Mouse (Mus musculus) stomach, embryonic 16.5 days (tissue): Measurements from ENCODE around the gene Arhgef7. TPM values are rescaled to one million over a fixed set of nuclear protein-coding genes. Genes with fewer than 3 reads are reported as not detected.

Experiments
- ATAC-seq: fragments of 200-750 bp; cut with Nextera tagmentation; 2 replicates; pipeline ENCODE4 v1.8.0; 2017; ENCODE audit warnings: moderate number of reproducible peaks, moderate TSS enrichment; ENCODE audit not compliant: insufficient read depth, low FRiP score
- H3K27ac ChIP-seq: fragments of 300-500 bp; sonication (generic); 2 replicates; pipeline ENCODE4 v1.5.1; 2014; ENCODE audit warnings: low read length
- H3K27me3 ChIP-seq: fragments of 300-500 bp; sonication (generic); 2 replicates; pipeline ENCODE4 v1.6.1; 2014; ENCODE audit warnings: low read length, control low read depth, mixed read lengths; ENCODE audit not compliant: control insufficient read depth, insufficient read depth
- H3K36me3 ChIP-seq: fragments of 300-500 bp; sonication (generic); 2 replicates; pipeline ENCODE4 v1.6.1; 2014; ENCODE audit warnings: low read length; ENCODE audit not compliant: control insufficient read depth, insufficient read depth
- H3K4me1 ChIP-seq: fragments of 300-500 bp; sonication (generic); 2 replicates; pipeline ENCODE4 v1.6.1; 2014; ENCODE audit warnings: low read length, control low read depth, mixed read lengths; ENCODE audit not compliant: control insufficient read depth, insufficient read depth
- H3K4me2 ChIP-seq: fragments of 300-500 bp; sonication (generic); 2 replicates; pipeline ENCODE4 v1.6.1; 2014; ENCODE audit warnings: low read depth, low read length, mixed read lengths
- H3K4me3 ChIP-seq: fragments of 300-500 bp; sonication (generic); replicated peaks from 2 replicates; pipeline ENCODE4 v1.5.1; 2014; ENCODE audit warnings: mild to moderate bottlenecking, low read length
- H3K9ac ChIP-seq: fragments of 300-500 bp; sonication (generic); 2 replicates; pipeline ENCODE4 v1.6.1; 2014; ENCODE audit warnings: low read length
- H3K9me3 ChIP-seq: fragments of 300-500 bp; sonication (generic); replicated peaks from 2 replicates; pipeline ENCODE4 v1.6.1; 2016; ENCODE audit warnings: low read length, control low read depth; ENCODE audit not compliant: control insufficient read depth
- WGBS: fragments of 180-500 bp; shearing (Covaris S2); extraction: QIAGEN DNeasy Blood & Tissue Kit; methylation state at CpG from one replicate; pipeline ENCODE4 v1.1.7; 2014; 5-methylcytosine and 5-hydroxymethylcytosine counted together
- polyA plus RNA-seq: library from polyadenylated mRNA; unstranded; fragments of >200 nt; fragmentation: Nextera tagmentation; extraction: Ambion mirVana; gene quantifications from 2 replicates; pipeline ENCODE4 v1.2.1, GENCODE M21; 2015

Arhgef7 gene
- polyA plus RNA-seq, 1 experiment from 2014 or later, result 32.7 TPM

DNA sequence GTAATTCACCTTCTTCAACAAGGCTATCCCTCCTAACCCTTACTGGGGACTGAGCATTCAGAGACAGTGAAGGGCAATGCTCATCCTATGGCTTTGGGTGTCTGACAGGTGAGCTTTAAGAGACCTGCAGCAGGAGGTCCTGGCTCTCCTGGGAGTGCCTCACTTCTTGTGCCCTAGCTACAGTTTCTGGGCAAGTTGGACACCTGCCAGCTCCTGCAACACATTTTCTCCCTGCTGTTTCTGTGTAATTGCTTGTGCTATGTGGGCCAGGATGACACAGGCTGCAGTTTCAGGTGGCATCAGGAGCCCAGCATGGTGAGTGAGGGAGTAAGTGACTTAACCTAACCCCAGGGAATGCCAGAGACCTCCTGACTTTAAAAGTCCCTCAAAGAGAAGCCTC is 67.4 kb downstream of the Arhgef7 start:
- H3K9me3 ChIP-seq, result no peaks in the 10 kb centered on the region
- H3K9ac ChIP-seq, result no peak overlapping the region
- H3K4me3 ChIP-seq, result no peak overlapping the region
- no peaks in the 10 kb centered on the region for H3K4me1 ChIP-seq
- peaks cover 12% of the 10 kb centered on the region; the same call in 1 of the 2 replicates for H3K36me3 ChIP-seq
- ATAC-seq, result no peak
- no peaks in the 10 kb centered on the region for H3K27me3 ChIP-seq
- H3K4me2 ChIP-seq, result no peak overlapping the region
- no peak overlapping the region for H3K27ac ChIP-seq

DNA sequence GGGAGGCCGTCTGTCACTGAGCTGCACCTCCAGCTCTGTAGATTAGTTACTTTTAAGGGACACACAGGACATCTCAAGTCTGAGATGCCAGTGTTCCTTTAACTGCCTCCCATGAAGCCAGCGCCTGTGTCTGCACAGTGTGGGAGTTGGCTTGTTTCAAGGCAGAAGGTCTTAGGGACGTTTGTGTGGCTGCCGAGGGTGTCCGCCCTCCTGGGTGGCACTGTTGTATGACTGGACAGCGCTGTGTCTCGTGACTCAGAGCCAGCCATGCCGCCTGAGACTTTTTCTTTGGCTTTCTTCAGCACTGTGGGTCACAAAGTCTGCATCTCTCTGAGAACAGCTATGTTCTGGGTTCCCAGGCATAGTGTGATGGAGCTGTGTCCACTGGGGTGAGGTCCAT is 69.6 kb downstream of the Arhgef7 start:
- peaks cover 11% of the 10 kb centered on the region; the same call in 1 of the 2 replicates for H3K36me3 ChIP-seq
- H3K4me1 ChIP-seq, result no peaks in the 10 kb centered on the region
- no peaks in the 10 kb centered on the region for H3K27me3 ChIP-seq
- H3K9me3 ChIP-seq, result no peaks in the 10 kb centered on the region
- H3K9ac ChIP-seq, result no peak overlapping the region
- no peak overlapping the region for H3K4me3 ChIP-seq
- H3K4me2 ChIP-seq, result no peak overlapping the region
- WGBS, result 74% methylated on average over 8 of the region's 8 CpGs
- H3K27ac ChIP-seq, result no peak overlapping the region
- no peak for ATAC-seq

DNA sequence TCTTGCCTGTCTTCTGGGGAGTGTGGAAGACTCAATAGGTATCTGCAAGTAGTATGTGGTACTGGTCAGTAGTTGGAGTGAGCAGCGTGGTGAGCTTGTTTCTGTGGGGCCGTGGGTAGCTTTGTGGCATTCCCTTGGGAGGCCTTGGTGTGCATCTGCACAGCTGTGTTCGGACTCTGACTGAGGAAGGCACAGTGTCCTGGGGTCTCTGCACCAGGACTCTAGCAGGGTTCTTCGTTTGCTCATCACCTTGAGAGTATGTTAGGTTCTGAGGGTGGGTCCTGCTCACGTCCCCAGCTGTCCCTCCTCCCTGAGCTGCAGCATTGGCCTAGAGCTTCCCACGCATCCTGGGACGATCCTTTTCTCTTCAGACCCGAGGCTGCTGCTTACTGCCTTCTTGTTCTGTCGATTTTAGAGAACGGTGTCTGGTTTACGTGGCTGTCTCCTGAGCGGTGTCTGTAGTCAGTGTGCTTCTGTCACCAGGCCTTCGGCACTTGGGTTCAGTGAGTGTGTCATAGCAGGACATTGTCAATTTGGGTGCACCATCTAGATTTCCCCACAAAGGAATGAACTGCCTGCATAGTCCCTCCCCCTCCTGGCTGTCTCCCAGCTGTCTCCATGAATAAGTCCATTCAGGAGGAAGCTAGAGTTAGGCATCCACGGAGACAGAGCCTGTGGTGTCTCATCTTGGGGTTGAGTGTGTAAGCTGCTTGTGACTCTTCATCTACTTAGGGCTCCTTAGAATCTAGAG is 70.4 kb downstream of the Arhgef7 start:
- 80% methylated on average over 14 of the region's 14 CpGs for WGBS
- peaks cover 5% of the 10 kb centered on the region; the same call in 1 of the 2 replicates for H3K36me3 ChIP-seq
- H3K27ac ChIP-seq, result no peak overlapping the region
- H3K4me2 ChIP-seq, result no peak overlapping the region
- H3K4me3 ChIP-seq, result no peak overlapping the region
- H3K4me1 ChIP-seq, result no peaks in the 10 kb centered on the region
- no peaks in the 10 kb centered on the region for H3K9me3 ChIP-seq
- 0 out of 2 replicates have a peak, but pooled peaks have one; percentile 37 for ATAC-seq
- H3K27me3 ChIP-seq, result no peaks in the 10 kb centered on the region
- H3K9ac ChIP-seq, result no peak overlapping the region

DNA sequence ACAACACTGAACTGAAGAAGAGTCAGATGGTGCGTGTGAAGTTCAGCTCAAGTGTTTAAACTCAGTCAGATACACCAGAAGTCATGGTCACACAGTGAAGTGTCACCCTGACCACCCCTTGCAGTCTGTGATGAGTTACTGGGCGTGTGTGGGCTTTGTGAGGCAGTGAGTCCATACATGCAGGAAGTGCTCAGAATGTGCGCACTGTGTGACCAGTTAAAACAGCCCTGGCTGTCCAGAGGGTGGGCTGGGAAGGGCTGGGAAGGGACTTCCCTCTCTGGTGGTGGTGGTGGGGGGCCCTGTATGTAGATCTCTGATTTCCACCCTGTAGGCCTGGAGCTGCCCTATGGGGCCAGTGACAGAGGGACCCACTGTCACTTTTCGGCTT is 71.0 kb downstream of the Arhgef7 start:
- no peak overlapping the region for H3K4me2 ChIP-seq
- H3K27ac ChIP-seq, result no peak overlapping the region
- no peaks in the 10 kb centered on the region for H3K27me3 ChIP-seq
- H3K4me3 ChIP-seq, result no peak overlapping the region
- no peak for ATAC-seq
- H3K36me3 ChIP-seq, result no peaks in the 10 kb centered on the region
- no peak overlapping the region for H3K9ac ChIP-seq
- H3K9me3 ChIP-seq, result no peaks in the 10 kb centered on the region
- 86% methylated on average over 4 of the region's 4 CpGs for WGBS
- no peaks in the 10 kb centered on the region for H3K4me1 ChIP-seq

DNA sequence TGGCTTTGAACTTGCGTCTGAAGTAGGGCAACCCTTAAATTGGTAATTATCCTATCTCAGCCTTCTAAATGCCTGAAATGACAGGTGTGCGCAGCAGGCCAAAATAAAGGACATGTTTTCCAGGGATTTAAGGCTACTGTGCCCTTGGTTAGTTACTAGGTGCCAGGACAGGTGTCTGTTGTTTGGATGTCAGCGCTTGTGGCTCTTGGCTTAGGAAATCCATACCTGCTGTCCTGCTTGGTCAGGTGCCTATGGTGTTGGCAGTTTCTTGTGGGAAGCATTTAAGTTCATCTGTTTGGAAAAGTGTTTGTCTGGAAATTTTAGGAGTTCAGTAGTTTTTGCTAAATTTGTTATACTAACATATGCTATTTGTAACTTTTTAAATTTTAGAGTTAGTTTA is 71.6 kb downstream of the Arhgef7 start:
- WGBS, result 89% methylated on average over 3 of the region's 3 CpGs
- no peak overlapping the region for H3K4me2 ChIP-seq

DNA sequence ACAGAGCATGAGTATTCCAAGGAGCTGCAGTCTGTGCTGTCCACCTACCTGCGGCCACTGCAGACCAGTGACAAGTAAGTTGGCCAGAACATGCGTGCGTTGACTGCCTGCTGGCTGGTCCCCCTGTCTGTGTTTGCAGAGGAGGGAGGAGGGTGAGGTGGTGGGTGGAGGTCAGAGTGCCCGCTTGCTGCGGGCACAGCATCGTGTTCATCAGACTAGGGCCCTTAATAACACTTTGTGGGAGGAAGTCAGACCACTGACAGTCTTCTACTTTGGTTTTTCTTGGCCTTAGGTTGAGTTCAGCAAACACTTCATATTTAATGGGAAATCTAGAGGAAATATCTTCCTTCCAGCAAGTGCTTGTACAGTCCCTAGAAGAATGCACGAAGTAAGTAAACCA is 73.0 kb downstream of the Arhgef7 start:
- Histone ChIP-seq H3K9me3 (no peaks in the 10 kb centered on the region), H3K4me2 (no peak overlapping the region), H3K4me3 (no peak overlapping the region), H3K9ac (no peak overlapping the region), H3K4me1 (no peaks in the 10 kb centered on the region), H3K27me3 (no peaks in the 10 kb centered on the region), H3K27ac (no peak overlapping the region), H3K36me3 (no peaks in the 10 kb centered on the region)
- no peak for ATAC-seq
- 80% methylated on average over 7 of the region's 7 CpGs for WGBS

More for the DNA sequence above, 71.6 kb downstream of the Arhgef7 start:
- no peaks in the 10 kb centered on the region for H3K36me3 ChIP-seq
- H3K4me3 ChIP-seq, result no peak overlapping the region
- H3K27me3 ChIP-seq, result no peaks in the 10 kb centered on the region
- no peaks in the 10 kb centered on the region for H3K4me1 ChIP-seq
- ATAC-seq, result no peak
- H3K9me3 ChIP-seq, result no peaks in the 10 kb centered on the region
- H3K9ac ChIP-seq, result no peak overlapping the region
- no peak overlapping the region for H3K27ac ChIP-seq

- no peak overlapping the region for H3K4me3 ChIP-seq
- H3K9ac ChIP-seq, result no peak overlapping the region
- H3K27me3 ChIP-seq, result no peaks in the 10 kb centered on the region
- H3K27ac ChIP-seq, result peak overlapping the region; percentile 4
- no peak for ATAC-seq
- no peaks in the 10 kb centered on the region for H3K4me1 ChIP-seq
- no peak overlapping the region for H3K4me2 ChIP-seq
- 41% methylated on average over 8 of the region's 8 CpGs for WGBS
- H3K36me3 ChIP-seq, result no peaks in the 10 kb centered on the region; the same call in 1 of the 2 replicates
- no peaks in the 10 kb centered on the region for H3K9me3 ChIP-seq
Measured at GRCm38 (mm10) chr8:11801571-11801970, 74.0 kb downstream of the Arhgef7 start.

- no peaks in the 10 kb centered on the region for H3K4me1 ChIP-seq
- no peak overlapping the region for H3K4me2 ChIP-seq
- H3K36me3 ChIP-seq, result peaks cover 13% of the 10 kb centered on the region; the same call in 1 of the 2 replicates
- H3K9me3 ChIP-seq, result no peaks in the 10 kb centered on the region
- H3K4me3 ChIP-seq, result no peak overlapping the region
- WGBS, result 84% methylated on average over 4 of the region's 4 CpGs
- no peak overlapping the region for H3K27ac ChIP-seq
- H3K27me3 ChIP-seq, result no peaks in the 10 kb centered on the region
- H3K9ac ChIP-seq, result no peak overlapping the region
- no peak for ATAC-seq
Measured at GRCm38 (mm10) chr8:11804914-11805313, 77.4 kb downstream of the Arhgef7 start.

DNA sequence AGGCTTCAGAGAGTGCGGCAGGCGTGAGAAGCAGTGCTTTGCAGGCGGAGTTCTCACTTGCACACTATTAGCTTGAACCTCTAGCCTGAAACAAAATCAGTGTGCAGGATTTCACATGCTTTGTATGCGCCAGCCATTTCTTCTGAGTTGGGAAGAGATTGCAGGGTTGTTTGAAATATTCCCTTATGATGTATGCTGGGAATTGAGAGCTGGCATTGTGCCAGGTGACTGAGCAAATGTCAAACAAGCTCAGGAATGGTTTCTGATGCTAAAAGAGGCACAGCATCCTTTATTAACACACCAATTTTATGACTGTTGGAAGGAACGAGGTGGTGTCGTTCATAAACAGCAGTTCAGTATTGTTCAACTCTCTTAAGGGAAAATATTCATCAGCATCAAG is 78.7 kb downstream of the Arhgef7 start:
- Histone ChIP-seq H3K4me3 (no peak overlapping the region), H3K4me1 (no peaks in the 10 kb centered on the region), H3K4me2 (no peak overlapping the region), H3K9ac (no peak overlapping the region), H3K9me3 (no peaks in the 10 kb centered on the region), H3K27me3 (no peaks in the 10 kb centered on the region), H3K27ac (no peak overlapping the region), H3K36me3 (peaks cover 21% of the 10 kb centered on the region; the same call in 1 of the 2 replicates)
- no peak for ATAC-seq
- WGBS, result 70% methylated on average over 6 of the region's 6 CpGs
